Mouse (Mus musculus) ovary, adult 18-20 months (tissue): ENCODE data around the gene Kifc3.
"Not testable (repeated sequence)": the region's sequence is repeated elsewhere in the genome, so short reads cannot be mapped to it uniquely, and the experiment has no call there.

Experiments
- DNase-seq: peaks from one replicate; pipeline ENCODE4 v3.0.0; 2022; ENCODE audit warnings: low spot score, mixed read lengths

The Kifc3 gene

DNA sequence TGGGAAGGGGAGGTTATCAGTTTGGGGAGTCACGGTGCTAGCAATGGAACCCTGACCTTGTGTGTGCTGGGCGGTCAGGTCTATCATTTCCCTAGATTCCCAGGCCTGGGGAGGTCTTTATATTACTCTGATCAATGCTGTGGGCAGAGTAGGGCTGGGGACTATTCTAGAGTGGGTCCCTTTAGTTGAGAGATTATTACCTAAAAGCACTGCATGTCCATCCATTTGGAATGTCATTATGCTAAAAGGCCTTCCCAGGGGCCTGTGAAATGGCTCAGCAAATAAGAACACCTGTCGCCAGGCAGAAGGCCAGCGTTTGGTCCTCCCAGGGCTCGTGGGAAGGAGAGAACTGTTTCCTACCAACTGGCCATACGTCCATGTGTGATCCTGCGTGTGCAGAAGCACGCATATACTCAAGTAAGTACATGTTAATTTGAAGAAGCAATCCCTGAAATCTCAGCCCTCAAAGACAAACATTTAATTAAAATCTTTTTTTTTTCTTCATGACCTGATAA is 499 bp downstream of the Kifc3 start:
- no peak for DNase-seq

DNA sequence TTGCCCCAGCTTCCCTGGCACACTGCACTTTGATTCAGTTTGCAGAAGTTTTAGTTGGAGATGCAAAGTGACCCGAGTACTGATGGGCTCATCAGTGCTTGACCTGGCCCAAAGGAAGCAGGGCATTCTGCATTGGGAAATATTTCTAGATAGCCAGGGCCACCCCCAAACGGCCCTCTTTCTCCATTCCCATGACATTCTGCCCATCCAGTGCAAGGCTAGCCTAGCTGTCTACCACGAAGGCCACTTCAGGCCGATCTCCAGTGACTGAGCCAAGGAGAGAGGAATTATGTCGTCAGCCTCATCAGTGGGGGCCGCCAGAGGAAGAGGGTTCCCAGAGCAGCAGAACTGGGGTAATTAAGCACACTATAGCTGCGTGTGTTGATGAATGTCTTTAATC is 1.1 kb downstream of the Kifc3 start:
- DNase-seq, result no peak

DNA sequence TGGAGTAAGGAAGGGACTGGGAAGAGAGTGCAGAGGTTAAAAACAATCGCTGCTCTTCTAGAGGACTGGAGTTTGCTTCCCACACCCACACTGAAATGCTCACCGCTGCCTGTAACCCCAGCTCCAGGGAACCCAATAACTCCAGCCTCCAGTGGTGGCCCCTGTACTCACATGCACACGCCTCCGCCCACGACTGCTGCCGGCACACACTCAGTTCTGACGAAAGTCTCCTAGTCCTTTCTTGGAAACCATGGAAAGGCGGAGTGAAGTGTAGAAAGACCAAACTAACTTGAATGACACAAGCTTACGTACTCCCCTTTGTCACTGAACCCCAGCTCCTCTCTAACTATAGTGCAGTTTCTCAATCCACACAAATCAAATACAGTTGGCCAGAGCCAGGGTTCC is 2.6 kb downstream of the Kifc3 start:
- no peak for DNase-seq

DNA sequence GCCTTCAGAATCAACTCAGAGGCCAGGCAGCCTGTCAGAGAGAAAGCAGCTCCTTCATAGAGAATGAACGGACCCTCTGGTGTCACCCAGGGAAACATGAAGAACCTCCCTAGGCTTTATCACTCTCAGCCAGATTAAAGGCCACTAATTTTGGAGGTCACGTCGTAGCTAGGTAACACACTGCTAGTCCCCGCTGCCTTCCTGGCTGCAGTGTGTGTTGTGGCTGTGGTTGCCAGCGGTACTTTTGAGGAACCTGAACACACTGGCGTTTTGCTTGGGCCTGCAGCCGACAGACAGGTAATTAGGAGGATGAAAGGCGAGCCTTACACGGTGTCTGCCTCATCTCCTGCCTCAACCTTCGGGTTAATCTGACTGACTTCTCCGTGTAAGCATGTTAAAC is 6.9 kb downstream of the Kifc3 start:
- DNase-seq, result peak; percentile 39

DNA sequence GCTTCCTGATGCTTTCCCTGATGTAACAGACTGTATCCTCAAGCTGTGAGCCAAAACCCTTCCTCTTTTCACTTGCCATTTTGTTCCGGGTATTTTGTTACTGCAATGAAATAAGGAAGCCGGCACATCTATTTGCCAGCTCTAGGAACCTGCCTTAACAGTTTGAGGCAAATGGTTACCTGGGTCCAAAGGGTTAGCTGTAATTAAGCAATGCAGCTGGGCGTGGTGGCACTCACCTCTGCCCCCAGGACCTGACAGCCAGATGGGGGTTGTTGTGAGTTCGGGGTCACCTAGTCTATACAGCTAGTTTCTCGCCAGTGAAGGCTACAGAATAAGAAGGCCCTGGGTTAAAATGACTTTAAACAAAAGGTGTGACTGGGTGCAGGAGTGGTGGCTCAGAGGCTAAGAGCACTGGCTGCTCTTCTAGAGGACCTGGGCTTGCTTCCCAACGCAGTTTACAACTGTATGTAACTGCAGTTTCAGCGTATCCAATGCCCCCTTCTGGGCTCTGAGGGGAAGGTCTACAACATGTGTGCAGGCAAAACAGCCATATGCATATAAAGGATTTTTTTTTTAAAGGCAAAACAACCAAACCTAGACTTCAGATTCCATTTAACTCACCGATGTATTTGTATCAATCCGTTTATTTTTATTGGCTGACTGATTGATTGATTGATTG is 11.0 kb downstream of the Kifc3 start:
- DNase-seq, result no peak

DNA sequence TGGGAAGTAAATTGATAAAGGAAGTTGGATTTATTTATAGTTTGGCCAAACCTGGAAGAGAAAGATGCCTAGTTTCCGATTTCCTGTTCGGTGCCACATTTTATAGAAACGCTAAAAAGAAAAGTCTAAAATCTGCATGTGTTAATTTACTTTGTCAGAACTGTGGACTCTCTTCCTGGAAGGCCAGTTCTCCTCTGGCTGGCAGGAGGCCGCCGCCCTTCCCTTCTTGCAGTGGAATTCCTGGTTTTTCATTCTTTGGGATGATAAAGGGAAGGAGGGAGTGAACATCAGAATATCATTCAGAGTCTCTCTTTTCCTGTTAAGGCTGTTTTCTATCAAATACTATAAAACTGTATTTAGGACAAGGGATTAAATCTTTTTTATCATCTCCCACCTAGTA is 15.0 kb downstream of the Kifc3 start:
- no peak for DNase-seq

DNA sequence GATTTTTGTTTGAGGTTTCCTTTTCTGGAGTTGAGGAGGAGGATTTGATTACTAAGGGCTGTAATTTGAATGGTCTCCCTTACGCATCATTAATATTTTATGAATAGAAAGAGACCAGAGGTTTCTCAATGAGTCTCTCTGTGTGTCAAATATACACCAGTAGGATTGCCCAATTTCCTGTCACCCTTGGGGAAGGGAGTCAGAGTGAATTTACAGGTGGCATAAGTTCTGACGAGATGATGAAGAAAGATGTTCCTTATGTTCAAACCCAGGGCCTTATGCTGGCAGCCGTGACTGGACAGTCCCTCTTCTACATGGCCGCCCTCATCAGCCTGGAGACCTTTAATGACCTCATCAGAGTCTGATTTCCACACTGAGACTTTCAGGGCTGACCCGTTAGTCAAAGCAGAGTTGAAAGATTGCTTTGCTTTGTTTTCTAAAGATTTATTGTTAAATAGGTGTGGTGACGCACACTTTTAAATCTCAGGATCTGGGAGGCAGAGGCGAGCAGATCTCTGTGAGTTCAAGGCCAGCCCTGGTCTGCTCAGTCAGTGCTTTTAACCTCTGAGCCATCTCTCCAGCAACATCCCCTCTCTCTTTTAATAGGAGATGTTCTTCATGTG is 16.6 kb downstream of the Kifc3 start:
- no peak for DNase-seq

DNA sequence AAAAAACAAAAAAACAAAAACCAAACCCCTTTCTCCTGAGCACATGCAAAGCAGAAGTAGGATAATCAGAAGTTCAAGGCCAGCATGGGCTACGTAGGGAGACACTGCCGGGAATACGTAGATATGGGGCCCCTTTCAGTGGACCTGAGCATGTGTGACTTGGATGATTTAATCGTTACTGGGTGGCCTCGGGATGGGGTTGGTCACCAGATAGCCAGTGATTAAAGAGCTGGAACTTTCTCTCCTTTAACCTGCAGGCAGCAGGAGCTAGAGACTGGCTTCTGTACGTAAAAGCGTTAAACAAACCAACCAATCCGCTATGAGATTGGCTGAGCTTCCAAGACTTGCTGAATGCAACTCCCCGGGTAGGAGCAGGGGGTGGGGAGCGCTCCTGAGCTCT is 17.5 kb downstream of the Kifc3 start:
- DNase-seq, result no peak

DNA sequence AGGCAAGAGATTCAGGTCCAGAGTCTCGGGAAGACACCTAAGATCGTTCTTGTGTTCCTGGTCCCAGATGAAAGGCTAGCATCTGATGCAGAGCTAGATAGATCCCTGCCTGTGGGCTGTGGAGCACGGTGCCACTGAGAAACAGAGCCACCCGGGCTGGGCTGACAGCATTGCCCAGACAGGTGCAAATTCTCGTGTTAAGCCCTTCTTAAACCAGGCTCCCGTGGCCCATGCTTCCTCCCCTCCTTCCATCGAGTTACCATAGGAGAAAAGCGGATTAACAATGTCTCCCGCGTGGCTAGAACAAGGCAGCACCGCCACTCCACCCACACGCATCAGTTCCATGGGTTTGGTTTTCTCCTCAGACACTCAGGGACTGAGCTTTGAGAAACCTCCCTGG is 18.4 kb downstream of the Kifc3 start:
- DNase-seq, result no peak

DNA sequence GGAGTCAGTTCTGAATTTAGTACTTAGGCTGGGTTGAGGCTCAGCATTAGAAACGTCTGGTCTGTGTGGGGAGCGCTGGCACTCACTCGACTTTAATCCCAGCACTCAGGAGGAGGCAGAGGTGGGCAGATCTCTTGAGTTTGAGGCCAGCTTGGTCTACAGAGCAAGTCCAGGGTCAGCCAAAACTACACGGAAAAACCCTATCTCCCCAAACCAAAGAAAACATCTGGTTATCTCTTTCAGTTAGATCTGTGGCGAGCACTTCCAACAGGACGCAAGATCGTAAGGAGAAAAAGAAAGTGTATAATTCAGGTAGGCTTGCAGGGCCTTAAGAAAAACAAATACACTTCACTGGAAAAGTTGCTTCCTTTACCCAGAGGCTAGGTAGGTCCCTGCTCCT is 20.8 kb downstream of the Kifc3 start:
- no peak for DNase-seq

DNA sequence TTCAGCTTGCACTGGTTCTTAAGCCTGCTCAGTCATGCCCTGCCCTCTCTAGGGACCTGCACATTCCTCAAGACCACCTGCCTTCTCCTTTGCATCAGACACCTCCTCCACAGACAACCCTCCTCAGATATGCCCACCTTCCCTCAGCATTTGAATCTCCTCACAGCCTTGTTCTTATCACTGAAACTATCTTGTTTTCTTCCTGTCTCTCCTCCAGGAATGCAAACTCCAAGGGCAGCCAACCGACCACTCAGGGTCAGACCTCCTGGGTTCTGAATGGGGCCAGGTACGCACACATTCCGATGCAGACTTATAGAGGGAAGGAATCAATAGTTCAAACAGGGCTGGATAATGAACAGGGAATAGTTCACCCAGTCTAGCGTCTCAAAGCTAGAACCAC is 24.4 kb downstream of the Kifc3 start:
- DNase-seq, result no peak

DNA sequence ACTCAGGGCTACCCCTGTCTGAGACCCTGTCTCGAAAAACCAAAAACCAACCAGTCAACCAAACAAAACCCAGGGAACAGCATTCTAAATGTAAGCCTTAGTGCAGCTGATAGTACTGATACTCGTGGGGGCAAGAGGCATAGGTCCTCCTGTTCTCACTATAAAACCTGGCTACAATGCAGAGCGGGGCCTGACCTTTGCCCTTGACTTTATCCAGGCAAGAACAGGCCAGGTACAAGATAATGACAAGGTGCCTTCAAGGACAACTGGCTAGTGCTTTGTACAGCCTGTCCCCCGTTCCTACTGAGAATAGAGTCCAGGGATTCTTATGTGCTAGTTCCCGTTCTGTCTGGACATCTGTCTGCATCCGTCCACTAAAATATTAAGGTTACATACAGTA is 25.6 kb downstream of the Kifc3 start:
- no peak for DNase-seq

DNA sequence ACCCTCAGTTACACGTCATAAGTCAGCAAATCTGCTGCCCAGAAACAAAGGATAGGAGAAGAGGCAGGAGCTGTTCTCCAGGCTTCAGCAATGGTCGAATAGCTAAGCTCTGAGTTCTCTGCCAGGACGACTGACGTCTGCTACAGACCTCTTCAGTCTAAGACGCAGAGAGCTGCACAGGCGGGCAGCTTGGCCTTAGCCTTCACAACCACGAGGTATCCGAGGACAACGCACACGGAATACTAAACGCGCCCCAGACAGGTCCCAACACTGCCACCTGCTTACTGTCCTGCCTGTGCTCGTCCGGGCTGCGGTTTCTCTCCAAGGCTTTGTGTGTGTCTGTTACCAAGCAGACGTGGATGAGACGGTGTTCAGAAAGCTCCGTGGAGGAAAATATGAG is 26.8 kb downstream of the Kifc3 start:
- no peak for DNase-seq

DNA sequence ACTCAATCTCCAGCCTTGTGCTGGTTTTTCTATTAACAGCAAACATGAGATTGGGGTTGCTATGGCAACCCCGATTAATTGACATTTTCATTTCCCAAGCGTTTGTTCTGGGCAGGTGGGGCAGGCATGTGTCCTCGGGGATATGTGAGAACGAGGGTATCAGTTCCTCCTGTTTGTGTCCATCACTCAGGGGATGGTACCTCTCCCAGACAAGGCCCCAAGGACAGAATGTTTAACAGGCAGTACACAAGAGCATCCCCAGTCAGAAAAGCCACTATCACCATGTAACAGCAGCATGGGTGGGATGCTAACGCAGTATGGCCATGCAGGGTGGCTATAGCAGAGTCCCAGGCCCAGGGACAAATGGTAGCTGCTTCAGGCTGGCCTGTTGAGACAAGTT is 27.3 kb downstream of the Kifc3 start:
- no peak for DNase-seq

DNA sequence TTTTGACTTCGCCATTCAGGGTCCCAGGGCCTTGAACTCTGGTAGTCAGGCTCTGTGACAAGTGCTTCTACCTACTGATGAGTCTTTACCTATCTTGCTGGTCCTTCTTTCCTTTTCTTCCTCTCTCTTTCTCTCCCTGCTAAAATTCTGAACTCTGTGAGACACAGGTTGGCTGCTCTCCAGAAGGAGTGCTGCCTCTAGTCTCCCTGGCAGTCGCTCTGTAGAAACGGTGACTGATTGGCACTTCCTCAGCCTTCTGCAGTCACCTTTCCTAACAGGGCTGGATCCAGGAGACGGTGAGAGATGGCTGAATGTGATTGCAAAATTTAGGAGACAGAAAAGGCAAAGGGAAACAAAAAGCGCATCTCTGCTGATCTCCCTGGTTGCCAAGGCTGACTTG is 30.2 kb downstream of the Kifc3 start:
- no peak for DNase-seq

DNA sequence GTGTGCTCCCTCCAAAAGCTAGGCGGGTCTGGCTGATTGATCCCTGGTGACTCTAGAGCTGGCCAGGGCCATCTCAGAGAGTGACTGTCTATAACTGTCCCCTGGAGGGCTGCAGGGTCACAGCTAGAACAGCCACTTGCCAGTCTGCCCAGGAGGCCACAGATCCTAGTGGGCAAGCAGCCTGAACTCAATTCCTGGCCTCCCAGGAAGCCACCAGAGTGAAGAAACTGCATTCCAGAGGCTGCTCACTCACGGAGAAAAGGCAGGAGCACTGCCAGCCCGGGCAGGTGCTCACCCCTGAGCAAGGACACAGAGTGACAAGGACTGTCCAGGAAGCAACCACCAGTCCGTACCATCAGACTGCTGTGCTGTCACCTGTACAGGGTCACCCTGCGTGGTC is 34.9 kb downstream of the Kifc3 start:
- DNase-seq, result no peak

DNA sequence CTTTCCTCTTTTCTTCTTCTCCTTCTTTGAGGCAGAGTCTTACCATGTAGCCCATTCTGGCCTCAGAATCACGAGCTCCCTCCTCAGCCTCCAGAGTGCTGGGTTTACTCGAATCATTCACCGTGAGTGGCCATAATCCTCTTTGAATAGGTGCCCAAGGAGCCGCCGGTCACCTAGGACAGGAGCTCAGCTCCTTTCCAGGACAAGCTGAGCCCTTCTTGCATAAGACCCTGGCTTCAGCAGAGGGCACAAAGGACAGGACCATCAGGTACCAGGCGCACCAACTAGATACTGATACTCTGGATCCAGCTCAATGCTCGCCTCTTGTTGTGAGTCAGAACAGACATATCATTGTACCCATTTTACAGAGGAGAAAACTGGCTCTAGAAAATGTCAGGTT is 36.2 kb downstream of the Kifc3 start:
- no peak for DNase-seq

DNA sequence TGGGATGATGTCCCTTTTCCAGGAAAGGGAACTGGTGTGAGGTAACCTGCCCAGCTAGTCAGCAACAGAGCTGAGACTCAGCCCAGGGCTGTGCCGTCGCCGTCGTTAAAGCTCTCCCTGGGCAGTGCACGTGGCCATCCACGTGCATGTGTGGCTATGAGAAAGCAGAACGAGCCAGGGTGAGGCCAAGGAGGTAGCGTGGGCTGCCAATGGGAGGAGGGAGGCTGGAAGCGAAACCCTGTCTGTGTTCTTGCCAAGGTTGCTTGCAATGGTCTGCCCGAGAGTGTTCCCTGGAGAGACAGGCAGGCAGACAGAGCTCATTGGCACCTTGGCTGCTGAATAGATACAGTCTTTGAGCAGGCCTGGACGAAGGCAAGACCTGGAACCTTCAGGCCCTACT is 36.7 kb downstream of the Kifc3 start:
- peak; percentile 77 for DNase-seq

DNA sequence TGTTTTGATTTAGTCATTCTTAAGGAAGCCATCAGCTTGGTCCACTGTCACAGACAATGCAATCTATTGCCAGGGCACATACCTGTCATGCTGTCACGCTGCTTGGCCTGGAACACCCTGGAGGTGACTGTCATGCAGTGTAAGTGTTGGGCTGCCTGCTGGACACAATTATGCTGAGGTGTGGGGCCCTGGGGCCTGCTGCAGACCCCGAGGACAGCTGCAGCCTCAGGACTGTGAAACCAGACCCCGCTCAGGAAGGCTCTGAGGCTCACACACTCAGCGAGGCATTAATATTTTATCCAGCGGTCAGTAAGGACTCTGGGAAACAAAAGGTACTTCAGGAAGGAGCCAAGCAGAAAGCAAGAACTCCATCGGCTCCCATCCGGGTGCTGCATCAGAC is 38.1 kb downstream of the Kifc3 start:
- no peak for DNase-seq

DNA sequence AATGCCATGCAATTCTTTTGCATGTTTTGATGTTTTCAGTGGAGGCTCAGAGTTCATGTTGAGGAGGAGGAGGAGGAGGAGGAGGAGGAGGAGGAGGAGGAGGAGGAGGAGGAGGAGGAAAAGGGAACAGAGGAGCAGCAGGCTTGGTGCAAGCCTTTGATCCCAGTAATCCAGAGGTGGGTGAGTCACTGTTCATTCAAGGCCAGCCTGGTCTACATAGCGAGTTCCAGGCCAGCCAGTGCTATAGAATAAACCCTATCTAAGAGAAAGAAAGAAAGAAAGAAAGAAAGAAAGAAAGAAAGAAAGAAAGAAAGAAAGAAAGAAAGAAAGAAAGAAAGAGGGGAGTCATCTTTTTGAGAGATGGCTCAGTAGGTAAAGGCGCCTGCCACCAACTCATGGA is 38.6 kb downstream of the Kifc3 start:
- not testable (repeated sequence) for DNase-seq

DNA sequence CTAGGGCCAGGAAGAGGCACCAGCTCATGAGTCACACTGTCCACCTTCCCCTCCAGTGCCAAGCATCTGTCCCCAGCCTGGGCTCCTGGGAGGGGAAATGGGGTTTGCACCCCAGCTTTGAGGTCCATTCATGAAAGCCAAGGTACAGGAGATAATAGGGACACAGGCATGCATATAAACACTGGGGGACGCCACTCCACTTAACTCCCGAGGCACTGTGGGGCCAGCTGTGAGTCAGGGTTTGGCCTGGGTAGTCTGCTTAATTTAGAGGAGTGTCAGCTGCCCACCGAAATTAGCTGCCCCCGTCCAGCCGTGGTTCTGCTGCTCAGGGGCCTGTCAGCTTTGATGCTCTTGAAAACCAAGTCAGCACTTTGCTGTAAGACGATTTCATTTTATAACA is 39.8 kb downstream of the Kifc3 start:
- no peak for DNase-seq

DNA sequence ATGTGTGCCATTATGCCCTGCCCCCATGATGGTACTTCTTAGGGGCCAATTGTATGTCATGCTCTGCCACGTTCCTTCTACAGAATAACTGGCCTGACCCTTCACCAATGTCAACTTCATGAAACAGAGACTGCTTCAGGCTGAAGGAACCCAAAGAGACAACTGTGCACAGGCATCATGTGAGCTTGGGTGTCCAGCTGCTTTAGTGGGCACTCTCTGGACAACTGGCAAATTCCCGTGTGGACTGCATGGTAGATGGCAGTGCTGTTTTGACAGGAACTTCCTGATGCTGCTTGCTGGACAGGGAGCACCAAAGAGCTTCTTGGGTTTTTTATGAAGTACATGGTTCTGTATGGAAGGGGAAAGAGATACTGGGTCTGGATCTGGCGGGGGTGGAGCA is 43.3 kb downstream of the Kifc3 start:
- DNase-seq, result no peak

DNA sequence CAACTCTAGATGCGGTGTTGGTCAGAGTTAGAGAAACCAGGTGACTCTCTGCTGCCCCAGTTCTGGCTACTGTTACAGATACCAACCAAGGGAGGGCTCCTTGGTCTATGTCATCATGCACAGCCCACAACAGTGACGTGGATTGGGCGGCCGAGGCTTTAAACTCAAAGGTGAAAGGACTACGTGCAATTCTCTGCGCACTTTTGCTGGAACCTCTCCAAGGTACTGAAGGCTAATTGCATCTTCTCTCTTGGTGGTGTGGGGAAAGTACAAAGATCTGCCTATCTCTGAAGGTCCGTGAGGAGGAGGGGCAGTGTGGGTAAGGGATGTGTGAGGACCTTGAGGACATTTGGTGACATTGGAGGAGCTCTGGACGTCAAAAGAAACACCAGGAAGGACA is 44.0 kb downstream of the Kifc3 start:
- DNase-seq, result no peak

DNA sequence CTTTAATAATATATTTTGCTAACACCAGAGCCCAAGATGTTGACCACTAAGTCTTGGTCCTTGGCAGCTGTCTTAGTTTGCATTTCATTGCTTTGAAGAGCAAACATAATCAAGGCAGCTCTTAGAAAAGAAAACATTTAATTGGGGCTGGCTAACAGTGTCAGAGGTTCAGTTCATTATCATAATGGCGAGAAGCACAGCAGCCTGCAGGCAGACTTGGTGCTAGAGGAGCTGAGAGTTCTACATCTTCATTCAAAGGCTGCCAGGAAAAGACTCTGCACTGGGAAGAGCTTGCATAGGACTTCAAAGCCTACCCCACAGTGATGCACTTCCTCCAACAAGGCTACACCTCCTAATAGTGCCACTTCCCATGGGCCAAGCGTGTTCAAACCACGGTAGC is 45.5 kb downstream of the Kifc3 start:
- no peak for DNase-seq
